Mouse (Mus musculus) heart, adult 11 months (tissue): ENCODE results near the gene Adgre1.
"Not testable (repeated sequence)": the region's sequence is repeated elsewhere in the genome, so short reads cannot be mapped to it uniquely, and the experiment has no call there.

ENCODE experiments used
- DNase-seq: peaks from one replicate; pipeline ENCODE4 v3.0.0; 2022

Gene Adgre1

GRCm38 (mm10) chr17:57358441-57358840 is at the start of gene Adgre1:
Gene Adgre1 (plus strand): TSS chr17:57358691.
- peak; percentile 96 for DNase-seq

- DNase-seq, result no peak
Observed at GRCm38 (mm10) chr17:57311801-57312200, 46.7 kb upstream of the Adgre1 start.

- DNase-seq, result no peak
Observed at GRCm38 (mm10) chr17:57327615-57328014, 30.9 kb upstream of the Adgre1 start.

DNA sequence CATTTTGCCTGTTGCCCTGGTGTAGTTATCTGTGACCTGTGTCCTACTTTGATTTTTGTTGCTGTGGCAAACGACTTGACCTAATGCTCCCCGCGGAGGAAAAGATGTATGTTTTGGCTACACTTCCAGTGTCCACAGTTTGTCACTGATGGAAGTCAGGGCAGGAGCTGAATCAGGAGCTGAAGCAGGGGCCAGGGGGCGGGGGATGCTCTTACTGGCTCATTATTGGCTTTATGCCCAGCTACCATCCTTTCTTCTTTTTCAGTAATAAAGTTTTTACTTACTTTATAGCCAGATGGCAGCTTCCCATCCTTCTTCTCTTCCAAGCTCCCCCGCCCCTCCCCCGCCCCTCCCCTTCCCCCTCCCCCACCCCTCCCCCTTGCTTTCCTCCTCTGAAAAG is 29.5 kb upstream of the Adgre1 start:
- DNase-seq, result no peak

GRCm38 (mm10) chr17:57330993-57331392 is 27.5 kb upstream of the Adgre1 start:
- peak; percentile 85 for DNase-seq

DNA sequence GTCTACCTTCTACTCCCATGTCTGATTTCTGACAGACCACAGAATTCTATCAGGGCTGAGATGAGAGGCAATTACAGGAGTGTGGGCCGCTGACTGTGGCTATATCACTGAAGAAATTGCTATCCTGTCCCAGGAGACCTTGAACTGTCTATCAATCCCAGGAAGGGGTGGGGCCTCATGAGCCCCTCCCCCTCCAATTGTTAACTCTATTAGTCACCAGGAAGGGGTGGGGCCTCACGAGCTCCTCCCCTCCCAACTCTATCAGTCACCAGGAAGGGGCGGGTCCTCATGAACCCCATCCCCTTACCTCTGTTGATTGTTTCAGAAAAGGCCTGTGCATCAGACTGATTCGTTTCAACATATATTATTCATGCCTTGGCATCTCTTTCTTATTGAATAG is 26.2 kb upstream of the Adgre1 start:
- peak; percentile 70 for DNase-seq

DNA sequence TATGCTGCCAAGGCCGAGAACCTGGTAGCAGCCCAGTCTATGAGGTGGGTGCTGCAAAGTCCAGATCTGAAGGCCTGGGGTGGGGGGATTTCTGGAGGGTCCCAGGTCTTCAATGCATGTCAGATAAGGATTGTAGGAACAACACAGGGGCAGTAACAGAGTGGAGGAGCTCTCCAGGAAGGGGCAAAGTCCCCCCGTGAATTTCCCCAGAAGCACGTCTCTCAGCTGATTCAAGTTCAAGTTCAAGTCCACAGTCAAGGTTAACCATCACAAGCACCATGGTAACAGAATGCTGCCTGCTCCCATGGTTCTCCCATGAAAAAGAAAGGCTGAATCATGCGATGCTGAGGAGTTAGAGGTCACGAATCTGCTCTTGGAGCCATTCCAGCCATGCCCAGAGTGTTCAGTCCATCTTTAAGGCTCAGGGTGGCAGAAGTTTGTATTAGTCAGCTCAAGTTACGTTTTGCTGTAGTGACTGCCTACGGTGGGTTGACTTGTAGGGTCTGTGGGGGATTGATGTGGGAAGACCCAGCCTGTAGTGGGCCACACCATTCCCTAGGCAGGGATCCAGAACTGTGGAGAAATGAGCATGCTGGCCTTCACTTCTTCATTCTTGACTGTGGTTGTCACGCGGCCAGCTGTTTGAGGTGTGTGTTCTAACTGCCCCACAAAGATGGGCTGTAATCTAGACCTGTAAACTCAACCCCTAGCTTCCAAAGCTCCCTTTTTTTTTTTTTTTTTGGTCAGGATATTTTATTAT is 24.3 kb upstream of the Adgre1 start:
- peak; percentile 88 for DNase-seq

DNA sequence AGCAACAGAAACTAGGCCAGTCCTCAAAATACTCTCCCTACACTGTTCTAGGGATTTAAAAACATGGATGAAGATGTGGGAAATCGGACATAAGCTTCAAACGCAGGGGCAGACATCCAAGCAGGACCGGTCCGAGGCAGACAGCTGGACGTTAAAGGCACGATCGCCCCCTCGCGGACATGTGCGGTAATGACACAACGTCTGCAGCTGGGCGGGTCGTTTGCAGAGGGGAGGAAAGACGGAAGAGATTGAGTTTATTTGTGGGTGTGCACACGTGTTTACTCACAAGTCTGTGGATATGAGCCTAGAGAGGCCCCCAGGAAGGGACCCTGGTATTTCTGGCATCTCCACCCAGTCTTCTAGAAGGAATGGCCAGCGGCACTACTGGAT is 23.7 kb upstream of the Adgre1 start:
- peak; percentile 97 for DNase-seq

DNA sequence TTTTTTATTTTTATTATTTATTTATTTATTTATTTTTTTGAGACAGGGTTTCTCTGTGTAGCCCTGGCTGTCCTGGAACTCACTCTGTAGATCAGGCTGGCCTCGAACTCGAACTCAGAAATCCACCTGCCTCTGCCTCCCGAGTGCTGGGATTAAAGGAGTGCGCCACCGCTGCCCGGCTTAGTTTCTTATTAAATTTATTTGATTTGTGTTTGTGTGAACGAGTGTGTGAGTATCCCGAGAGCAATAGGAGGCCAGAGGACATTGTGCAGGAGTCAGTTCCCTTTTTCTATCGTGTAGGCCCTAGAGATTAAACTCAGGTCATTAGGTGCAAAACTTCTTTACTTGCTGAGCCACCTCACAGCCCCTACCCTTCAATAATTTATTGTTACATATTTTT is 23.3 kb upstream of the Adgre1 start:
- not testable (repeated sequence) for DNase-seq

DNA sequence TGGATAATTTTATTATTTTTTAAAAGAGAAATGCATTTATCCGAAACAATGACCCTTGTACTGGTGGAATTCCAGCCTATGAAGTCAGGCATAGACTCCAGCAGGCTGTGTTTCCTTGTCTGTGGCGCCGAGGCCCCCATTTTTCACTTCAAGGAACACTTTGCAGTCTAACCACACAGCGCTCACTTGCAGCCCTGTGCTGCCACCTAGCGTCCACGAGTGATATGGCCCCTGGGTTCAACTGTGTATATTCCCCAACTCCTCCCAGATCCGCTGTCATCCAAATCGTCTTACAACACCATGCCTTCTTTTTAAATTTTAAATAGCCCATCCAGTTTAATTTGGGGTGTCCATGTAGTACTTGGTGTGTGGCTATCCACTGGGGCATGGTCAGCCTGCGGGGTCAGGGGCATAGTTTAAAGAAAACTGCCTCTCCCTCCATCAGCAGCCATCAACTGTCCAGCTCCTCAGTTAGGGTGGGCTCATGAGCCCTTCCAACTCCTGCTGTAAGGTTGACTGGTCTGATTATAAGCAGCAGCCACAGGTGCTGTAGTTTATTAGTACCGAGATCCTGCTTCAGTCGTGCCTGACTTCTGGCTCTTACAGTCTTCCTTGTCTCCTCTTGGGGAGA is 22.7 kb upstream of the Adgre1 start:
- DNase-seq, result peak; percentile 97

DNA sequence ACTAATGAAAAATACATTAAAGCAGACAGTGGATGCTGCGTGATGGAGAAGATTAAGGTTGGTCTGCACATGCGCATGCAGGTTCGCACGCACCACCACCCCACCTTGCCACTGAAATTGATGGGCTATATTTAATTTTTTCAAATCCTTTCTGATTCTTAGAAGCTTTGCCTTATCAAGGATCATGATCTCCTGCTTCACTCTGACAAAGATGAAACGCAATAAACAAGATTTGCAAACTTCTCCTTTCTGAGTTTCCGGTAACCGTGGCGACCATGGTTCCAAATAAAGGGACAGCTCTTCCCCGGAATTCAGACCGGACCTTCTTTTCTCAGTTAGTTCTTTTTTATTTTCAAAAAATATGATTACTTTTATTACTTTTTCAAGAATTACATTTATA is 20.5 kb upstream of the Adgre1 start:
- peak; percentile 41 for DNase-seq

- peak; percentile 80 for DNase-seq
Observed at GRCm38 (mm10) chr17:57339298-57339697, 19.2 kb upstream of the Adgre1 start.

GRCm38 (mm10) chr17:57341568-57341967 is 16.9 kb upstream of the Adgre1 start:
- peak; percentile 92 for DNase-seq

DNA sequence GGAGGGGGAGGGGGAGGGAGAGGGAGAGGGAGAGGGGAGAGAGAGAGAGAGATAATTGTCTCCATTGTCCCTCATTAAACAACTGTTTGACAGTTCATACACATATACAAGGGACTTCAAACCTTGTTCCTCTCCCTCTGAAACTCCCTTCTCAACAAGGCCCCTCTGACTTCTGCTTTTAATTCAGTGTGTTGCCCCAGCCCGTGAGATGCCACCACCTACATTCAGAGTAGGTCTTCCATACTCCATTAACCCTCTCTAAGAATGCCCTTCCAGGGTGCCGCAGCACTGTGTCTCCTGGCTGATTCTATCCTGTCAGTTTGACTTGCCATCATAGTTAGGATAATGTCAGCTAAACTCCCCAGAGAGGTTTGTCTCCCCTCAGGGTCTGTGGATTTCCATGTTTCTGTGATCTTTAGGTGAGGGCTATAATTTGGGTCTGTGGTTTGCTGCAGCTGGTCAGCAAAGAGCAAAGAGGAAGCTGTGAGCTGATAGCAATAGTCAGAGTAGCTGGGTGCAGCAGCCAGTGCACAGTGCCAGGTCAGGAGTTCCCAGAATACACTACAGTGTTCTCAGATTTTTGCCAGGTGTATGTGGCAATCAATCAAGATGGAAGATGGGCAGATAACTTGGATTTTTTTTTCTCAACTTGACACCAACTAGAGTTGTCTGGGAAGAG is 14.3 kb upstream of the Adgre1 start:
- peak; percentile 92 for DNase-seq

GRCm38 (mm10) chr17:57347017-57347416 is 11.5 kb upstream of the Adgre1 start:
- peak; percentile 96 for DNase-seq

- peak; percentile 70 for DNase-seq
Observed at GRCm38 (mm10) chr17:57347781-57348180, 10.7 kb upstream of the Adgre1 start.

DNA sequence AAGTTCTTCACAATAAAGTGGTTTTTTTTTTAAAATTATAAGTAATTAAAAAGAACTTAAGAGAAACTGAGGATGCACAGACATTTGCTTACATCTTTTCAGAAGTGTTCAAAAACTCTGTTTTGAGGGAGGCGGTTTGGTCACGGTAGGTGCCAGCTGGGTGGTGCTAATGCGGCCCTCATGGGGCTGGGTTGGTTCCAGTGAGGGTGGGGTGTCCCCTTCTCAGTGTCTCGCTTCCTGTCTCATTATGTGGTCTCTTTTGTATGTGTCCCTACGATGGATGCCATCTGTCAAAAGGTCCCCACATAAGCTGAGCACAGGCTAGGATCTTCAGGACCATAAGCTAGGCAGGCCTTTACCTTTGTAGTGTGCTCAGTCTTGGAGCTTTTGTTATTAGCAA is 9.4 kb upstream of the Adgre1 start:
- peak; percentile 65 for DNase-seq

DNA sequence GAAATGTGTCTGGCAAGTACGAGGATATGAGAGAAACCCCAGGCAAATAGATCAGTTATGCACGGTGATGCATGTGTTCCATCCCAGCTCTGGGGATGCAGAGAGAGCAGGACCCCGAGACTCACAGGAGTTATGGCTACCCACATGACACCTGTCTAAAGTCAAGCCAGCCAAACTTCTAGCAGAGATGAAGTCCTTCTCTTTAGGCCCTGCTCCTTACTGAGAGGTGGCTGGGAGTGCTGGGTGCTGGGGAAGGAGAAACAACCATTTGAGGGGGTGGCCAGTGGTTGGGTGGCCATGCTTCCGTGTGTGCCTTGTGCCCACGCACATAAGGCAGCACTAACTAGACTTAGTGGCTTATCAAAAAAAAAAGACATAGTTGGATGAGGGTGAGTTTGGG is 8.3 kb upstream of the Adgre1 start:
- peak; percentile 76 for DNase-seq

DNA sequence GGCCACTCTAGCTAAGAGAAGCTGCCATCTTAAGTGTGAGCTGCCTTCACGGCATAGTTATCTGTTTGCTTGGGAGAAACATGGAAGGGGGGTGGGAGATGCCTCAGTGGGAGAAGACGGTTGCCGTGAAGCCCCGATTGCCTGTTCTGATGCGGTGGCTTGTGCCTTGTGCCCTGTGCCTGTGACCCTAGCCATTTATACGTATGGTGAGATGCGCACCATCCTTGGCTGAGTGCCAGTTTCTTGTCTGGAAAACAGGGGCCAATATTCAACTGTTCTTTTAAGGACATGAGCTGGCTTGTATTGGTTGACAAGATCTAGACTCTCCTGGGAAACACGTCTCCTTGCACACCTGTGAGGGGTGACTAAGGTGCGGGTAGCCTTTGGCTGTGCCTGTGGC is 7.4 kb upstream of the Adgre1 start:
- peak; percentile 61 for DNase-seq

GRCm38 (mm10) chr17:57359485-57360241 is 1.2 kb downstream of the Adgre1 start:
- DNase-seq, result peak; percentile 66
